Mouse (Mus musculus): ENCODE results near the gene Mob2.
A peak's percentile ranks its signal among the peaks of the same experiment; 100 is the strongest.

Mob2 gene

DNA sequence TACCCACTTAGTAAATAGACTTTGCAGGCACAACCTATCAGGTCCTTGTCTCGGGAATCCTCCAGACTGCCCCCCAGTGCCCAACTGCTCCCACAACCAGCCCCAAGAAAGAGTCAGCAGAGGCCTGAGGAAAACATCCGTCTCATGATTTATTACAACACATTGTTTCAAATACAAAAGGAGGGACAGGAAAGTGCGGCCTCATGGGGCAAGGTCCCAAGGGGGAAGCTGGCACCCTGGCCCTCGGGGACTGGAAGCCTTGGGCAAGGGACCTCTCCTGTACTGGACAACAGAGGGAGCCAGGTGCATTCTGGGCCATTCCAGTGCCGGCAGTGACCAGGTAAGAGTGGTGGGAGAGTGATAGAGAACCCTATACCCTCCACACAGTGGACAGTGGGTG lies 18.5 kb upstream of the Mob2 start:
- DNase-seq (ENCODE audit: low read depth), result no peak

DNA sequence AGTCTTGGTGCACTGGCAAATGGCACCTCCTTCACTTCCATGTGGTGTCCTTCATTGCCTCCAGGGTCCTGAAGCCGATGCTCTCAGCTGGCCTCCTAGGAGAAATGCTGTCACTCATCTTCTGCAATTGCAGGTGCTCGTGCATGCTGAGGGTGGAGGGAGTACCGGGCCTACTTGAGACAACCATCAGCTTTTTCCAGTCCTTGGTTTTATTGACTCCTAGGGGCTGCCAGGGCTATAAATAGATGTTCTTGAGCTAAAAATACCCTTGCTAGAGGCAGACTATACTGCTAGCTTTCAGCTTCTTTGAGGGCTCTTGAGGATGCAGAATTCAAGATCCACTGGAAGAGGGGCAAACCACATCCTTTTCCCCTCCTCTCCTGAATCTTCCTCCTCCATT lies 16.3 kb upstream of the Mob2 start:
- DNase-seq (ENCODE audit: low read depth), result no peak

DNA sequence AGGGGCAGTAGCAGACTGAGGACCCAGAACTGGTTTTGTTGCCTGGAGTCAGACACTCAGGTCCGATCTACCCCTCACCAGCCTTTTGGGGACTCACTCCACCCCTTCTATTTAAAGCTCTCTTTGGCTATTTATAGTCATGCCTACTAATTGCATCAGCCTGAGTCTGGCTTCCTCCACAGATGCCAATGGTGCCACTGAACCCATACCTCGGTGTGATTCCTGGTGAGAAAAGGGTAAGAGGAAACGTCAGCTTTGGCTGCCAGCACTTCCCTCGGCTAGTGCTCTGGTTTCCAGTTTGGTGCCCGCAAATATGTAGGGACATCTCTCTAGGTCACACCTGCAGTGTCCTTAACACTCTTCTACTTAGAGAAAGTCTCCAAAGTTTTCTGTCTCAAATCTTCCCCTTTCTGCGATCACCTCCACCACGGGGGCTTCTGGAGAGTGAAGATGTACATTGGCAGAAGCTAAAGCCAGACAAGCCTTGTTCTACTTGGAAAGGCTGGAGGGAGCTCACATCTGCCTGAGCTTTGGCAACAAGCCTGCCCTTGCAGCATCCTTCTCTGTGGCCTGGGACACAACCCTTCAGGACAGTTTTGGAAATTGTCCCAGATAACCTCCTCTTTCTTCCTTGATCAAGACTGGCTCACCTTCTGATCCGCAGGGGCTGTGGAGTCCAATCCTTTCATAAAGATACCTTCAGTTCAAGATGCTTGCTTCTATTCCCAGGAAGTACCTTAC lies 13.5 kb upstream of the Mob2 start:
- DNase-seq (ENCODE audit: low read depth), result no peak

DNA sequence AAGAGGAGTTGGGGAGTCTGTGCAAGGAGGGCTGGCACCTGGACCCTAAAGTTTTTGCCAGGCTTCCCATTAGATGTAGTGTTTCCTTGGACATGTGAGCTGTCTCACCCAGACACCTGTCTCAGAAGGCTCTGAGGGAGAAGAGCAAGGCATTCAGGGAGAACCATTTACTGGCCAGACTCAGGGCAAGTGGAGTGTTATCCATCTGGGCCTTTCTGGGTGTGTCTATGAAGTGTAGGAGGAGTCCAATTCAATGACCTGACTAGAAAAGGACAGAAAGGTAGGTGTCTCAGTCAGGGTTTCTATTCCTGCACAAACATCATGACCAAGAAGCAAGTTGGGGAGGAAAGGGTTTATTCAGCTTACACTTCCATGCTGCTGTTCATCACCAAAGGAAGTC lies 10.9 kb upstream of the Mob2 start:
- no peak for DNase-seq (ENCODE audit: low read depth)

DNA sequence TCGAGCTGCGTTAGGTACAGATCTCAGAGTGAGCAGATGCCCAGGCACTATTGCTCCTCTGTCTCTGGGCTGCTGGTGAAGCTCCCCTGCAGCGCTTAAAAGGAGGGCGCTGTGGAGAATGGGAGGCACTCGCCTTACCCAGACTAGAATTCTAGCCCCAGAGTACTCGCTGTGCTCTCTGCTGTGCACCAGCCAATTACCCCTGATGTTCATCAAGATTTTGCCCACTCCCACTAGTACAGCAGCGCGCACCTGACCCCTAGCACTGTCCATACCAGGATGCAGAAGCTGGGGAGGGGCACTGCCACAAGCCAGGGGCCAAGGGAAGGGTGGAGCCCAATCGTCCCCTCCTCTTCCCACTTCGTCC lies 10.3 kb upstream of the Mob2 start:
- DNase-seq (ENCODE audit: low read depth), result peak; percentile 5

DNA sequence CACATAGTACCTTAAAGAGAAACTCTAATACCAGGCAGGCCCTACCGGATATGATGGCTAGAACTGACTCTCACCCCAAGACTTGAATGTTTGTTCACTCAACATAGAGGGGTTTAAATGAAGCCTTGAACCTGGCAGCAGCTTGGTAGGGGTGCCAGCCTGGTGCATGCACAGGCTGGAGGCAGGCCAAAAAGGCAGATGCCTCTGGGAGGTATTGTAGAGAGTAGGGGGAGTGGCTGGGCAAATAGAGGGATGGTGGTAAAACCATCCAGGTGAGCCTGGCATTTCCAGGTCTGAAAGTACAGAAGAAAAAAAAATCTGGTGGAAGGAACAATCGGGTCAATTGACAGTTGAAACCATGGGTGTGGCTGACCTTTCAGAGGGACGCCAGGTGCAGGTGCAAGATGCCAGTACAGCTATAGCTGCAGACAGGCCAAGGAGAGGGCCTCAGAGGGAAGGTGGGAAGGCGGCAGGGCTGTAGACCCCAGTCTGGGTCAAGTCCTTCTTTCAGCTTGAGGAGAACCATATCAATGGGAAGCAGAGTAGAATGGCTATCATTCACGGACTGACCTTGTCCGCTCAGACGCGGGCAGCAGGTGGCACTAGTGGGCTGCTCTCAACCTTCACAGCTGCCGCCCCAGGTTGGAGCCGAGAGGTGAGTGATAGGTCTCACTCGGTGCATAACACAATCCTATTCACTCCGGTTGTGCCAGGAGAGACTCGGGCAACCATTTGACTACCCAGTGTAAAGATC lies 9.8 kb upstream of the Mob2 start:
- peak; percentile 51 for DNase-seq (ENCODE audit: low read depth)

DNA sequence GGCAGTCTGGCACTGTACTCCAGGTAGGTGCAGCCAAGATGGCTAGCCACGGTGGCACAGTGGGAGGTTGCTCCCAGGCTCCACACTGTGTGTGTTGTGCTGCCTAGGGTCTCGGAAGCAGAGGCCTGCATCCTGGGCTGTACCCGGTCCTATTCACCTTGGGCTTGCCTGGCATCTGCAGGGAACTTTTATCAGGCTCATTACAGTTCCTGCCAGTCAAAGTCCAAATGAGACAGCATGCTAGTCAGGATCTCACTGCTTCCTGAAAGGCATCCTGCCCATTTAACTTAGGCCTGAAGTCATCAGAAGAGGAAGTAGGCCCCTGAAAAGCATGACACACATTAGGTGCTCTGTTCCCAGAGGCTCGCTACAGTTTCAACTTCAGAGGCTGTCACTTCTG lies 7.6 kb upstream of the Mob2 start:
- peak; percentile 56 for DNase-seq (ENCODE audit: low read depth)

DNA sequence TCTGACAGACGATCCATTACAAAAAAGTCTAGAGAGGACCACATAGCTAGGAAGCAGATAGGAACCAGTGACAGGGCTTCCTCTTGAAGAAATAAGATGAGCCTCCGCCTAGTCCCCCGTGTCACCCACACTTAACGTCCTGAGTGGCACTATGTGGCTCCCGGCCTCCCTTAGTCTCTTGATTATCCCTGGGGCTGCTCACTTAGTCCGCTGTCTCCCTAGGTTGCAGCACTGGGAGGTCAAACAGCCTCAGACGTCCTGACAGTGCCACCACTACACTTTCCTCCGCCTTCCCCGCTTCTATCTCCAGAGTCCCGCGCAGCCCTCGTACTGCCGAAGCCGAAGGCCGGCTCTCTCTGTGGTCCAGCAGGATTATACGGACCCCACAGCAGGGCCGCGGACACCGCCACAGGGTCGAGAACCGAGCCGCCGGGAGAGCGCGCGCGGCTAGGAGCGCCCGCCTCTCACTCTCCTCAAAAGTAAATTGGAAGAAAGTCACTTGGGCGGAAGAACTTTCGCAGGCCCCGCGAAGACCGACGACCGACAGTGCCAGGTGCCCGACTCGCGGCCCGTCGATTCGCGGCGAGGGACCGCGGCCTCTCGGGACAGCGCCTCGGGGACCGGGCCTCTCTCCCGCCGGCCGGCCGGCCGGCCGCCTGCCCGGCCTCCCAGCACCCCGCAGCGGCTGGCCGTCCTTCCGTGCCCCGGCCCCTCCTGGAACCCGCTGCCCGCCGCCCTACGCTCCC lies 507 bp downstream of the Mob2 start:
- no peak for DNase-seq (ENCODE audit: low read depth)

DNA sequence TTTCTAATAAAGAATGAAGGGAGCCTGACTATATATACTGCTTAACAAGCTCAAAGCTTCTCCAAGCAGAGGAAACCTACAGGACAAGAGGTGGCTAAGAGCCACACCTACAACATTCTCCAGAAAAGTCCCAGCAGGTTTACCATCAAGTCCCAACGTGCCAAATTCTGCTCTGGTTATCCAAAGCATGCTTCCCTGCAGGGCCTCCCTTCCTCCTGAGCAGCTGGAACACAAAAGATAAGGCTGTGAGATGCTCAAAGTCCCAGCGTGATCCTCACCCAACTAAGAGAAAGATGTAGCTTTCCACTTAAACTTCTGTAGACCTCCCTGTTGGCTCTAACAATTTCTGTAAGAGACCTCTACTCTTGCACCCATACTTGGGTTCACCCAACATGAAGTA lies 1.8 kb downstream of the Mob2 start:
- DNase-seq (ENCODE audit: low read depth), result no peak

DNA sequence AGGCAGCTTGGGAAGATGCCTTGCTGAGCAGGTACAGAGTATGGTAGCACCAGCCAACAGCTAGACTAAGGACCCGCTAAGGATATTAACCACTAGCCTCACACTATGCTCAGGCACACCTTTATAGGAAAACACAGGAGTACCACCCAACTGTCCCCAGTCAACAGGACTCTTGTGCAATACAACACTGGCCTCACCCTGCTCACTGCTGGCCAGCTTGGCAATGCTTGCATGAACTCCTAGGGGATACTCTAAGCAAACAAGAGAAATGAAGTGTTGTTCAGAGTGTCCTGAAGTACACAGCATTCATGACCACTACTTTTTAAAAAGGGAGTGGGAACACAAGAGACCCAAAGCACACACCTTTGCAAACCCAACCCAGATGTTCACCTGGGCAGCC lies 3.7 kb downstream of the Mob2 start:
- no peak for DNase-seq (ENCODE audit: low read depth)

DNA sequence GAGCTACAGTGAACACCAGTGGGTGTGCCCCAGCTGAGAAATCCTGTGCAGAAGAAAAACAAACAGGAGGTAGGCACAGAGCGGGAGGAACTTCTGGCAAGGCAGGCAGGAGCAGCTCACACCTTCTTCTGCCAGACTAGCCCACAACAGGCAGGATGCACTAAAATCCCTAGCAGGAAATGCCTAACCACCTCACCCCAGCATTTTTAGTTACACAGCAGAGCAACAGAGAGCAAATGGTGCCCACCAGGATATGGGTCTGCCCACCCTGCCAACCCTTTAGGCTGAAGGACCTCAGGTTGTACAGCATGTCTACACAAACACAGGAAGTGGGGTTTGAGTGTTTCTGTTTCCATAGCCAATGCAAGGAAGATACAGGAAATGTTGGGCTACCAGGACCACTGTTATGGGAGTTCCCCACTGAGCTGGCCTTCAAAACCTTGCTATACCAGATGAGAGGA lies 4.2 kb downstream of the Mob2 start:
- peak; percentile 90 for DNase-seq (ENCODE audit: low read depth)

DNA sequence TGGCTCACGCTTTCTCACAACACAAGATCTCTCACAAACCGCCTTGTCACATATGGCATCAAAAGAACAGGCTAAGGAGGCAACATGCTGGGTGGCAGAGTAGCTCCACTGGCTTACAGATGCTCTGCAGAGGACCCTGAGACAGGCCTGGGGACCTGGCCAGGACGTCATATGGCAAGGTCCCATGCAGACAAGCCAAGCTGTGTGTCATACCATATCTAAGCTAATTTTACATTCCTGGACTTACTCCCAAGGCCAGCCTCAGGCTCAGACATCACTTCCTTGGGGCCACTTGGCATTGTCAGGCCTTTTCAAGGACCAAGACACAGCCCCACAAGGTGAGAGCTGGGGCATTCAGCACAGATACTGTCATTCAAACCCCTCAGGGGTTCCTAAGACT lies 5.4 kb downstream of the Mob2 start:
- DNase-seq (ENCODE audit: low read depth), result no peak

DNA sequence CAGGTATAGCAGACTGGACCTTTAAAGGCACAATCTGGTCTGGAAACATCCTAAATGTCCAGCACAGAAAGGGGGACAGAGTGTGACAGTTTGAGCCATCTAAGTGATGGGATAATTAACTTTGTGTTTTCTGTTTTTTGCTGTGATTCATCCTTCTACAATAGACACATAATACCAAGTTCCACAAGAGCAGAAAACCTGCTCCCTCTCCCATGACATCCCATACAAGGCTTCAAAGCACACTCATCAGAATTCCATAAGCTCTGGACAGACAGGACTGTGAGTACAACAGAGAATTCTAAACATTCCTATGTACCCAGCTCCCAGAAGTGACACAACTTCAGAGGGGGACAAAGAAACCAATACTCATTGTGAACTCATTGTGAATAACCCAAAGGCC lies 10.3 kb downstream of the Mob2 start:
- no peak for DNase-seq (ENCODE audit: low read depth)

DNA sequence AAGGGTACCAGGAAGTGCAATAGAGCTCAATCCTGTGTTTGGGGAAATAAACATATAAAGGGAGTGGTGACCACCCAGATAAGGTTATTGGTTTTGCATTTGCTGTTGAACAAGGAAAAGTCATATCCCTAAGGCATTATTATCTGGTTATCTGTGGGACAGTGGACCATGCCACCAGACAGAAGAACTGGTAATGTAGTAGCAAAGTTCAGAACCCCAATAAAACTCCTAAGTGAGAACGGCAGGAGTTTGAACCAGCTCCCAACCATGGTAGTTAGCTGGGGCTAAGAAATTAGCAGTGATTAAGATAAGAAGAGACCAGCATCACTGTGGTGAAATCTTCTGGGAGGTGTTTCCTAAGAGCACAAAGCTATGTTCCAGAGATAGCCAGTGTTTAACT lies 14.9 kb downstream of the Mob2 start:
- no peak for DNase-seq (ENCODE audit: low read depth)

DNA sequence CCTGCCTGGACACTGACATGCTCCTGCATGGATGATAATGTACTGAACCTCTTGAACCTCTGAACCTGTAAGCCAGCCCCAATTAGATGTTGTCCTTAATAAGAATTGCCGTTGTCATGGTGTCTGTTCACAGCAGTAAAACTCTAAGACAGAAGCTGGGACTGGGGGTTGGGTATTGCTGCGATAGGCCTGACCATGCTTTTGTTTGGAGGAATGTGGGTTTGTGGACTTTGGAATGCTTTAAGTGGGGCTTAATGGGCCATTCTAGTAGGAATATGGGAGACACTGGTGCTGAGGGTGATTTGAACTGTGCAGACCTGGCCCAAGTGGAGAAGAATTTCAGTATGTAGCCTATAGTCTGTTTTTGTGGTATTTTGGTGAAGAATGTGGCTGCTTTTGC lies 15.5 kb downstream of the Mob2 start:
- no peak for DNase-seq (ENCODE audit: low read depth)

DNA sequence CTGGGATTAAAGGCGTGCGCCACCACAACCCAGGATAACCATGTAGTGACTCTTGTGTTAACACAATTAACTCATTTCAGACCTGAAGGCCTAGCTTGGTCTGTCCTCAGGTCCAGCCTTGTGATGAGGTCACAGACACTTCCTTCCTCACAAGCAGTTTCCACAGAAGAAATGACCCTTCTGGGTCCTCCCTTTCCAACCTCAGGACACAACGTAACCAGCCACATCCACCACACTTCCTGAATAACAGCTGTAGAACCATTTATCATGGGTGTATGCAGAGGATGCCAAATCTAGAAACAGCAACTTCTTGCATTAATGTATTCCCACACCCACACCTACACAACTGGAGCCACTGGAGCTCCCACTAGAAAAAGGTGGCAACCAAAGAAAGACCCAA lies 20.1 kb downstream of the Mob2 start:
- peak; percentile 92 for DNase-seq (ENCODE audit: low read depth)

DNA sequence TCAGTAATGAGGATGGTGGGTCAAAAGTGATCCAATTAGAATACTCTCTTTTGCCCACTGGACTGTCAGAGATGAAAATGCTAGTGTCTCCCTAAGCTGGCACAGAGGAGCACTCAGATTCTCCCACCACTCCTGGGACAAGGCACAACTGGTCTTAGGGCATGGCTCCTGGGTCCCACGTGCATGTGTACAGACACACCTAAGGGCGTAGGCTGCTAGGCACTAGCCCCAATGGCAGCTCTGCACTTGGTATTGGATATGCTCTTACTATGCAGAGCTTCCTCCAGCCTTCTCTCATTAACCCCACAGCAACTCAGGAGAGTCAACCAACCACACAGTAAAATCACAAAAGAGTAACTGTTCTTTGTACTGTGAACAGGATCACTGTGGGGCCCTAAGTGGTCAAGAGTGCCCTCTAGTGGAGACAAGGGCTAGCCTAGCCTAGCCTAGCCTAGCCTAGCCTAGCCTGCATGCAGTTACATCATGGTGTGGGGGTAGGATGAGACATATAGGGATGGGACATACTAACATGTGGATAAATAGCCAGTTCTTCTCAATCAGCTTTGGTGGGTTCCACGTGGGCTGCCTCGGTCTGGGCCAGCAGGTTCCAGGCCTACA lies 23.2 kb downstream of the Mob2 start:
- DNase-seq (ENCODE audit: low read depth), result peak; percentile 71

DNA sequence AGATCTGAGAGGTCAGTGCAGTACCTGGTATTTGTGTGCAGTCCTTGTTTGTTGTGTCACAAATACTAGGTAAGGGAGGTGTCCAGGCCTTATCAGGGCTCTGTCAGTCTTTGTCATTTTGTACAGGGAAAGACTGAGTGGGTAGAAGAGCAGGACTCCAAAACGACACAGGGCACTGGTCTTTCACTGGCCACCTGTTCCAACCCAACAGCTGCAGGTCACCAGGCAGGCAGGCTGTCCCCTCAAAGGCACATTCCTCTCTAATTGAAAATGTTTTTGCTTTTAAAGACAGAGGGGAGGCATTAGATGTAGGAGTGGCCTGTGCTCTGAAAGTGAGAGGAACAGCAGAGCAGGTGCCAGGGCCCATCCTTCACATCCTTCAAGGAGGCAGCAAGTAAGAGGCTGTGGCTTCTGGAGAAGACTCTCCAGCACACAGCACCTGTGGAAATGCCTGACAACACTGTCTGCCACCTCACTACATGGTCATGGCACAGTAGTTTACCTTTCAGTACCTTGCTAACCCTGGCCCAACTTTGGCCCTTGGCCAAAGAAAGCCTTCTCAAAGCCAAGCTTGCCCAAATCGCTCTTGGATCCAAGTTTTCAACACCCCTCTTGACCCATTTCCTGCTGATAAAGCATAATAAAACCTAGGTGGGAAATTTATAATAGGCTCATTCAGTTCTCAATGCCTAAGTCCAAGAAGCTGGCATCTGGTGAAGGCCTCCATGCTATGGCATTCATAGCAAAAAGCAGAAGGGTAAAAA lies 25.6 kb downstream of the Mob2 start:
- no peak for DNase-seq (ENCODE audit: low read depth)

DNA sequence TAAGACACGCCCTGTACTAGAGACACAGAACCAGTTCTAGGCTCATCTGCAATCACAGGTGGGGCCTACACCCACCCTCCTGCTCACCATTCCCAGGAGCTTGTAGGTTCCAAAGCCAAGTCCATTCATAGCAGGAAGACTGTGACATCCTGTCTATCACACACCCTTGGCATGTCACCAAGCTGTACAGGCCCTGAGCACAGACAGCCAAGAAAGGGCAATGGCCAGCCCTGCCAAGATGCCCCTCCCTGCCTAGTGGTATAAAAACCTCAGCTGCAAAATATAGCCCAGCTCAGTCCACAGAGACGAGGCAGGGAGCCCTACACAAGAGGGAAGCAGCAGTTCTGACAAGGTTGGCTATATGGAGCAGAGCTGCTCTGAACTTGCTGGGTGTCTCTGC lies 26.7 kb downstream of the Mob2 start:
- DNase-seq (ENCODE audit: low read depth), result peak; percentile 37

DNA sequence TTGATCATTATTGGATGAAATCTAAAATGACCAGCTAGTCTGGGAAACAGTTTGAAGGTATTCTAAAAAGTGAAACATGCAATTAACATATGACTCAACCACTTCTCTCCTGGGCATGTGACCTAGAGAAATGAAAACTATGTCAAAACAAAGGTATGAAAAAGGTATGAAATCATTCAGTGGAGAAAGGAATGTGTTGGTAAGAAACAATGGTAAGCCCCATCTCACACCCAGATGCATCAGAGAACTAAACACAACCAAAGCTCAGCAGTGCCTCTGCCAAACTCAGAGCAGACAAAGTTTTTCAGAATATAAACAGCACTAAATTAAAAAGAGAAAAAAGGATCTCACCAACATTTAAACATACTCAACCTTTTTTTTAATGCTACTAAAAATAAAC lies 30.8 kb downstream of the Mob2 start:
- DNase-seq (ENCODE audit: low read depth), result no peak

DNA sequence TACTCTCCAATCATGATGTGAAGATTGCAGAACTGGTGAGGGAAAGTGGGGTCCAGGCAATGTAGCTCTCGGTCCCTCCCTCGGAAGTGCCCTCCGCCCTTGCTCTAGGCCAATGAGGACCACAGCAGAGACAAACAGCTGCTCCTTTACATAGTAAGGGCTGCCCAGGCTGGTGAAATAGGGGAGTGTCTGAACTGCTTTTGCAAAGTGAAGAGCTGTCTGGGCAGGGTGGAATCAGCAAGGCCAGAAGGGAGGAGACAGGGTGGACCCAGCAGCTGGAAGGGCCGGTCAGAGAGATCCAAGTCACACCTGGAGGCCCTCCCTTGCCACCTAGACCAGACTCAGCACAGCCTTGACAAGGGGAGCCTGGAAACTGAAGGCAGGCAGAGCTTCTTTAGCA lies 34.9 kb downstream of the Mob2 start:
- no peak for DNase-seq (ENCODE audit: low read depth)

DNA sequence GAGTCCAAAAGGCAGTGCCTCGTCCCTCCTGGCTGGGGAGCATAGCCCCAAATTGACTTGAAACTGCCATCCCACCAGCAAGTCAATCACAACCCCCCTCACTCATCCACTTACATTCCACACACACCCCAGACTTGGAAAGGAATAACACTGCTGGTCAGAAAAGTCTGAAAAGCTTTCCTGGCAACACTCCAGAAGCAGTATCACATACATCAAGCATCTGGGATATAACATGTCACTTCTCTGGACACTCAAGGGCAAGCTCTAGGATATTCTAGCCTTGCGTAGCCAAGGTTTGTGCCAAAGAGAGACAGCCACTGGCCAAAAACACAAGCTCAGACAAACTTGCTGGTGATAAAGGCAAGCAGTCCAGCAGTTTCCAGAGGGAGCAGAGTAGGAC lies 35.7 kb downstream of the Mob2 start:
- no peak for DNase-seq (ENCODE audit: low read depth)
